ENCODE assay signal across 23 mouse cellular contexts in genomic region chr2:143666785-143667184, GRCm38 (mm10).
A peak's percentile ranks its signal among the peaks of the same experiment; 100 is the strongest.
DNase-seq lines count a peak whose midpoint lies in the region; ATAC-seq and TF ChIP-seq lines count a peak whose summit lies in the region.
"Had no signal": no experiment of that assay in that cellular context is flagged by ENCODE, and none has a peak within 500 bp of the region (broad histone marks: within the 10 kb centered on the region; RNA-seq: fewer than 3 reads in every experiment).

No protein-coding gene starts in this region.

- no peak overlapping the region for H3K9ac ChIP-seq in liver, adult 2 months (ENCODE audit: low read depth, low read length)
- H3K9ac ChIP-seq in liver, embryonic 12.5 days: no peak overlapping the region
- no peak overlapping the region for H3K9ac ChIP-seq in stomach, embryonic 14.5 days (replicated peaks; ENCODE audit: low read depth, low read length)
- no peak overlapping the region for H3K9ac ChIP-seq in stomach, postnatal 0 days (ENCODE audit: low read length)
- no peak overlapping the region for H3K9ac ChIP-seq in liver, embryonic 16.5 days (ENCODE audit: low read depth, low read length)
- H3K9ac ChIP-seq: embryonic facial prominence, embryonic 12.5 days; forebrain, embryonic 13.5 days; forebrain, embryonic 15.5 days had no signal

- ATAC-seq in liver, embryonic 12.5 days: no peak
- 0 out of 2 replicates have a peak, but pooled peaks have one; percentile 18 for ATAC-seq in stomach, embryonic 14.5 days (ENCODE audit: insufficient number of reproducible peaks, insufficient read depth, low FRiP score, low read depth)
- no peak for ATAC-seq in stomach, postnatal 0 days (ENCODE audit: low FRiP score, low TSS enrichment)
- ATAC-seq in liver, embryonic 16.5 days (ENCODE audit: low read depth): peak; percentile 37; the same call in 1 of the 2 replicates
- ATAC-seq: activated CD4-positive, CD25-positive, alpha-beta regulatory T cell, adult 4 months; CD4-positive, CD25-positive, alpha-beta regulatory T cell, adult 4 months; forebrain, embryonic 13.5 days; forebrain, embryonic 15.5 days; Patski had no signal

- H3K79me2 ChIP-seq in liver, adult 2 months (ENCODE audit: control insufficient read depth, insufficient read depth, low read length): no peaks in the 10 kb centered on the region

- DNase-seq in liver, adult 2 months (ENCODE audit: extremely low read depth, low read depth, low spot score): peak; percentile 65
- DNase-seq in stomach, postnatal 0 days (ENCODE audit: low spot score): no peak
- DNase-seq in cerebellum, adult 9-10 months: no peak
- DNase-seq in lung, postnatal 25 days (ENCODE audit: low spot score): no peak
- DNase-seq: adrenal gland, adult 8-10 months; adrenal gland, postnatal 14 days; adrenal gland, postnatal 36 days; B cell, adult 2 months; cerebellum, adult 11-12 months; cerebellum, adult 8-10 months; cerebellum, postnatal 10 days; cerebellum, postnatal 25 days had no signal

- H3K36me3 ChIP-seq in liver, adult 2 months (ENCODE audit: control insufficient read depth, insufficient read depth, low read length): no peaks in the 10 kb centered on the region
- H3K36me3 ChIP-seq in liver, embryonic 12.5 days: no peaks in the 10 kb centered on the region
- H3K36me3 ChIP-seq in stomach, embryonic 14.5 days (ENCODE audit: control insufficient read depth, insufficient read depth, low read length): no peaks in the 10 kb centered on the region
- no peaks in the 10 kb centered on the region for H3K36me3 ChIP-seq in stomach, postnatal 0 days (ENCODE audit: control insufficient read depth, insufficient read depth, low read length)
- no peaks in the 10 kb centered on the region for H3K36me3 ChIP-seq in liver, embryonic 16.5 days (ENCODE audit: control insufficient read depth, insufficient read depth)
- H3K36me3 ChIP-seq: embryonic facial prominence, embryonic 10.5 days; embryonic facial prominence, embryonic 12.5 days; forebrain, embryonic 15.5 days; G1E had no signal

- no peak for TF ChIP-seq CTCF in liver, adult 2 months (IDR thresholded peaks at IDR 0.05; ENCODE audit: low read depth, low read length)
- TF ChIP-seq CTCF in stomach, postnatal 0 days (IDR thresholded peaks at IDR 0.05; ENCODE audit: low read depth): no peak

- H3K9me3 ChIP-seq in liver, embryonic 12.5 days (replicated peaks): no peaks in the 10 kb centered on the region
- H3K9me3 ChIP-seq in stomach, embryonic 14.5 days (ENCODE audit: control insufficient read depth, low read depth, low read length): no peaks in the 10 kb centered on the region
- H3K9me3 ChIP-seq in stomach, postnatal 0 days (ENCODE audit: control insufficient read depth, low read length): no peaks in the 10 kb centered on the region
- no peaks in the 10 kb centered on the region for H3K9me3 ChIP-seq in liver, embryonic 16.5 days (replicated peaks; ENCODE audit: control insufficient read depth, low read length)
- H3K9me3 ChIP-seq: embryonic facial prominence, embryonic 10.5 days; embryonic facial prominence, embryonic 12.5 days; forebrain, embryonic 13.5 days; forebrain, embryonic 15.5 days had no signal

- H3K27me3 ChIP-seq in liver, adult 2 months (ENCODE audit: control insufficient read depth, insufficient read depth, low read length): no peaks in the 10 kb centered on the region
- no peaks in the 10 kb centered on the region for H3K27me3 ChIP-seq in liver, embryonic 12.5 days (replicated peaks)
- no peaks in the 10 kb centered on the region for H3K27me3 ChIP-seq in stomach, embryonic 14.5 days (ENCODE audit: control insufficient read depth, insufficient read depth, low read length)
- H3K27me3 ChIP-seq in stomach, postnatal 0 days (ENCODE audit: control insufficient read depth, insufficient read depth, low read length): no peaks in the 10 kb centered on the region
- H3K27me3 ChIP-seq in liver, embryonic 16.5 days (ENCODE audit: control insufficient read depth, insufficient read depth, low read depth, low read length): no peaks in the 10 kb centered on the region
- H3K27me3 ChIP-seq: embryonic facial prominence, embryonic 12.5 days; forebrain, embryonic 13.5 days; forebrain, embryonic 15.5 days; Patski had no signal

- no peak overlapping the region for H3K4me3 ChIP-seq in liver, adult 2 months (ENCODE audit: insufficient read depth, low read depth, low read length)
- H3K4me3 ChIP-seq in liver, embryonic 12.5 days: no peak overlapping the region
- H3K4me3 ChIP-seq in stomach, embryonic 14.5 days (ENCODE audit: low read depth, low read length): no peak overlapping the region
- H3K4me3 ChIP-seq in stomach, postnatal 0 days (ENCODE audit: low read depth, low read length): no peak overlapping the region
- no peak overlapping the region for H3K4me3 ChIP-seq in liver, embryonic 16.5 days (ENCODE audit: low read depth, low read length)
- H3K4me3 ChIP-seq: embryonic facial prominence, embryonic 10.5 days; embryonic facial prominence, embryonic 12.5 days; forebrain, embryonic 13.5 days; forebrain, embryonic 15.5 days had no signal

- no peak for TF ChIP-seq POLR2A in liver, adult 2 months (IDR thresholded peaks at IDR 0.05; ENCODE audit: extremely low read depth, insufficient read depth, low read length)

- peaks cover 4% of the 10 kb centered on the region for H3K4me1 ChIP-seq in liver, adult 2 months (ENCODE audit: control insufficient read depth, insufficient read depth, low read length)
- no peaks in the 10 kb centered on the region for H3K4me1 ChIP-seq in liver, embryonic 12.5 days
- H3K4me1 ChIP-seq in stomach, embryonic 14.5 days (ENCODE audit: control insufficient read depth, insufficient read depth, low read length): no peaks in the 10 kb centered on the region
- no peaks in the 10 kb centered on the region for H3K4me1 ChIP-seq in stomach, postnatal 0 days (replicated peaks; ENCODE audit: control insufficient read depth, insufficient read depth)
- no peaks in the 10 kb centered on the region for H3K4me1 ChIP-seq in liver, embryonic 16.5 days (ENCODE audit: control insufficient read depth, low read depth, low read length)
- H3K4me1 ChIP-seq: embryonic facial prominence, embryonic 10.5 days; embryonic facial prominence, embryonic 12.5 days; forebrain, embryonic 13.5 days; forebrain, embryonic 15.5 days had no signal

- no peak for TF ChIP-seq EP300 in stomach, postnatal 0 days (optimal IDR thresholded peaks at IDR 0.05)

- no peak overlapping the region for H3K4me2 ChIP-seq in liver, embryonic 12.5 days
- H3K4me2 ChIP-seq in stomach, embryonic 14.5 days (replicated peaks; ENCODE audit: low read depth, low read length): no peak overlapping the region
- no peak overlapping the region for H3K4me2 ChIP-seq in stomach, postnatal 0 days (replicated peaks; ENCODE audit: low read depth)
- H3K4me2 ChIP-seq in liver, embryonic 16.5 days (ENCODE audit: low read depth, low read length): peak overlapping the region; percentile 33; the same call in 1 of the 2 replicates
- H3K4me2 ChIP-seq: embryonic facial prominence, embryonic 12.5 days; forebrain, embryonic 13.5 days; forebrain, embryonic 15.5 days had no signal

- no peak overlapping the region for H3K27ac ChIP-seq in liver, adult 2 months (replicated peaks; ENCODE audit: insufficient read depth, low read depth, low read length)
- no peak overlapping the region for H3K27ac ChIP-seq in liver, embryonic 12.5 days
- no peak overlapping the region for H3K27ac ChIP-seq in stomach, embryonic 14.5 days (ENCODE audit: low read length)
- no peak overlapping the region for H3K27ac ChIP-seq in stomach, postnatal 0 days (replicated peaks)
- no peak overlapping the region for H3K27ac ChIP-seq in liver, embryonic 16.5 days (ENCODE audit: low read length)
- H3K27ac ChIP-seq: embryonic facial prominence, embryonic 10.5 days; embryonic facial prominence, embryonic 12.5 days; forebrain, embryonic 13.5 days; forebrain, embryonic 15.5 days had no signal

- 15% methylated on average over 5 of the region's 5 CpGs for WGBS in liver, adult 2 months
- WGBS in liver, embryonic 12.5 days (ENCODE audit: insufficient replicate concordance): 66% methylated on average over 5 of the region's 5 CpGs
- WGBS in stomach, embryonic 14.5 days: 64% methylated on average over 5 of the region's 5 CpGs
- 47% methylated on average over 5 of the region's 5 CpGs for WGBS in stomach, postnatal 0 days
- WGBS in liver, embryonic 16.5 days (ENCODE audit: insufficient replicate concordance): 53% methylated on average over 5 of the region's 5 CpGs

Comparison
In these comparisons a context has a peak if more than half of its experiments do, and no peak if none do; other contexts are left out.
1. ATAC-seq: peak in stomach, embryonic 14.5 days (single experiment) and liver, embryonic 16.5 days (single experiment); none in liver, embryonic 12.5 days (single experiment) and stomach, postnatal 0 days (single experiment).